Mouse (Mus musculus) CH12.LX (cell line): ENCODE measurements around the gene Apobec4. TPM values are rescaled to one million over a fixed set of nuclear protein-coding genes. Genes with fewer than 3 reads are reported as not detected.
A peak's percentile ranks its signal among the peaks of the same experiment; 100 is the strongest.
"Not testable (repeated sequence)": the region's sequence is repeated elsewhere in the genome, so short reads cannot be mapped to it uniquely, and the experiment has no call there.

ENCODE experiments used
- DNase-seq: peaks from one replicate; pipeline ENCODE4 v3.0.0-alpha.2; 2013; ENCODE audit errors: extremely low read depth
- H3K27ac ChIP-seq: 2 replicates; pipeline ENCODE4 v1.5.1; 2012; ENCODE audit warnings: low read depth, mild to moderate bottlenecking, control low read depth, moderate library complexity; ENCODE audit not compliant: insufficient read depth
- H3K27me3 ChIP-seq: replicated peaks from 2 replicates; pipeline ENCODE3; 2012; ENCODE audit warnings: inconsistent platforms
- H3K36me3 ChIP-seq, 2 experiments: replicated peaks in 1 of 2; 2 replicates each; pipeline versions ENCODE3 to v1.6.1; 2012; ENCODE audit warnings: inconsistent platforms in 1 of 2, low read length in 1 of 2, mild to moderate bottlenecking in 1 of 2, mixed read lengths in 1 of 2, moderate library complexity in 1 of 2; ENCODE audit not compliant: control insufficient read depth in 1 of 2, insufficient read depth in 1 of 2
- H3K4me1 ChIP-seq, 2 experiments: 2 replicates each; pipeline ENCODE4 v1.6.1; 2012; ENCODE audit warnings: inconsistent platforms in 1 of 2, moderate library complexity in 1 of 2; ENCODE audit not compliant: insufficient read depth in 2 of 2, control insufficient read depth in 1 of 2
- H3K4me2 ChIP-seq: 2 replicates; pipeline ENCODE4 v1.6.1; 2012; ENCODE audit warnings: low read depth, mild to moderate bottlenecking, control low read depth; ENCODE audit not compliant: poor library complexity, insufficient read depth, severe bottlenecking
- H3K4me3 ChIP-seq, 3 experiments: fragments of 150-350 bp in 1 of 3; sonication (generic) in 1 of 3; replicated peaks in 1 of 3; 2 replicates each; pipeline versions ENCODE3 to v1.5.1; 2011 to 2012; ENCODE audit warnings: low read depth in 2 of 3, low read length in 2 of 3, mild to moderate bottlenecking in 2 of 3, moderate library complexity in 2 of 3, control low read depth in 1 of 3, improper control_type of control experiment in 1 of 3, inconsistent platforms in 1 of 3, mixed read lengths in 1 of 3; ENCODE audit not compliant: poor library complexity in 1 of 3
- H3K79me2 ChIP-seq: replicated peaks from 2 replicates; pipeline ENCODE4 v1.6.1; 2012; ENCODE audit warnings: mild to moderate bottlenecking, moderate library complexity; ENCODE audit not compliant: control insufficient read depth, poor library complexity, insufficient read depth, severe bottlenecking; ENCODE audit errors: extremely low read depth
- H3K9ac ChIP-seq: 2 replicates; pipeline ENCODE4 v1.6.1; 2012; ENCODE audit warnings: low read depth, mild to moderate bottlenecking, control low read depth, moderate library complexity; ENCODE audit not compliant: insufficient read depth
- H3K9me3 ChIP-seq: replicated peaks from 2 replicates; pipeline ENCODE3; 2012; ENCODE audit warnings: low read length, inconsistent platforms, mixed read lengths
- BHLHE40 ChIP-seq: IDR thresholded peaks from 2 replicates; pipeline ENCODE4 v1.6.1; 2011; ENCODE audit warnings: mild to moderate bottlenecking, low read depth, low read length, improper control_type of control experiment
- CHD2 ChIP-seq: IDR thresholded peaks from 2 replicates; pipeline ENCODE4 v1.6.1; 2011; ENCODE audit warnings: low read length, improper control_type of control experiment
- EP300 ChIP-seq: IDR thresholded peaks from 2 replicates; pipeline ENCODE4 v1.6.1; 2011; ENCODE audit warnings: low read length, improper control_type of control experiment
- ETS1 ChIP-seq: conservative IDR thresholded peaks from 2 replicates; pipeline ENCODE4 v1.6.1; 2012; ENCODE audit warnings: low read depth, mild to moderate bottlenecking, inconsistent platforms, low read length, improper control_type of control experiment, moderate library complexity
- HCFC1 ChIP-seq: IDR thresholded peaks from 2 replicates; pipeline ENCODE4 v1.6.1; 2012; ENCODE audit warnings: low read depth, mild to moderate bottlenecking, inconsistent platforms, low read length, improper control_type of control experiment
- JUN ChIP-seq: IDR thresholded peaks from 2 replicates; pipeline ENCODE4 v1.6.1; 2011; ENCODE audit warnings: low read depth, mild to moderate bottlenecking, low read length, improper control_type of control experiment, moderate library complexity; ENCODE audit not compliant: insufficient read depth
- JUND ChIP-seq: conservative IDR thresholded peaks from 2 replicates; pipeline ENCODE4 v1.6.1; 2011; ENCODE audit warnings: low read depth, low read length, improper control_type of control experiment
- KAT2A ChIP-seq: IDR thresholded peaks from 2 replicates; pipeline ENCODE4 v1.6.1; 2012; ENCODE audit warnings: low read length, improper control_type of control experiment, inconsistent platforms; ENCODE audit not compliant: insufficient replicate concordance
- MAX ChIP-seq: IDR thresholded peaks from 2 replicates; pipeline ENCODE4 v1.6.1; 2011; ENCODE audit warnings: low read length, improper control_type of control experiment
- MAZ ChIP-seq: IDR thresholded peaks from 2 replicates; pipeline ENCODE4 v1.6.1; 2012; ENCODE audit warnings: low read depth, mild to moderate bottlenecking, inconsistent platforms, low read length, improper control_type of control experiment, moderate library complexity
- MXI1 ChIP-seq: IDR thresholded peaks from 2 replicates; pipeline ENCODE4 v1.6.1; 2011; ENCODE audit warnings: mild to moderate bottlenecking, low read depth, low read length, improper control_type of control experiment
- MYC ChIP-seq: IDR thresholded peaks from 2 replicates; pipeline ENCODE4 v1.6.1; 2011; ENCODE audit warnings: low read depth, mild to moderate bottlenecking, improper control_type of control experiment, low read length
- NELFE ChIP-seq: IDR thresholded peaks from 2 replicates; pipeline ENCODE4 v1.6.1; 2011; ENCODE audit warnings: low read depth, low read length, improper control_type of control experiment
- PAX5 ChIP-seq: IDR thresholded peaks from 2 replicates; pipeline ENCODE4 v1.6.1; 2012; ENCODE audit warnings: low read length, inconsistent platforms, mixed read lengths
- POLR2AphosphoS2 ChIP-seq: IDR thresholded peaks from 2 replicates; pipeline ENCODE4 v1.6.1; 2011; ENCODE audit warnings: low read depth, low read length, improper control_type of control experiment
- RAD21 ChIP-seq: IDR thresholded peaks from 2 replicates; pipeline ENCODE4 v1.6.1; 2011; ENCODE audit warnings: low read depth, mild to moderate bottlenecking, low read length, improper control_type of control experiment, moderate library complexity
- RCOR1 ChIP-seq: conservative IDR thresholded peaks from 2 replicates; pipeline ENCODE4 v1.6.1; 2012; ENCODE audit warnings: low read depth, mild to moderate bottlenecking, inconsistent platforms, low read length, improper control_type of control experiment
- SIN3A ChIP-seq: IDR thresholded peaks from 2 replicates; pipeline ENCODE4 v1.6.1; 2012; ENCODE audit warnings: low read length, improper control_type of control experiment, inconsistent platforms
- SMC3 ChIP-seq: IDR thresholded peaks from 2 replicates; pipeline ENCODE4 v1.6.1; 2011; ENCODE audit warnings: low read depth, low read length, improper control_type of control experiment
- TBP ChIP-seq: conservative IDR thresholded peaks from 2 replicates; pipeline ENCODE4 v1.6.1; 2011; ENCODE audit warnings: low read depth, low read length, improper control_type of control experiment
- TCF12 ChIP-seq: IDR thresholded peaks from 2 replicates; pipeline ENCODE4 v1.6.1; 2014; ENCODE audit warnings: low read depth, mild to moderate bottlenecking, inconsistent platforms, low read length, improper control_type of control experiment
- USF2 ChIP-seq: conservative IDR thresholded peaks from 2 replicates; pipeline ENCODE4 v1.6.1; 2011; ENCODE audit warnings: low read depth, low read length, improper control_type of control experiment
- ZKSCAN1 ChIP-seq: IDR thresholded peaks from 2 replicates; pipeline ENCODE4 v1.6.1; 2012; ENCODE audit warnings: low read depth, inconsistent platforms, low read length, improper control_type of control experiment, borderline replicate concordance
- ZMIZ1 ChIP-seq: IDR thresholded peaks from 2 replicates; pipeline ENCODE4 v1.6.1; 2012; ENCODE audit warnings: low read depth, mild to moderate bottlenecking, inconsistent platforms, low read length, improper control_type of control experiment
- ZNF384 ChIP-seq: IDR thresholded peaks from 2 replicates; pipeline ENCODE4 v1.6.1; 2012; ENCODE audit warnings: low read depth, low read length, improper control_type of control experiment, inconsistent platforms
- dilution Hi-C: fragments of 300-500 bp; cut with MboI; formaldehyde crosslinking; loops from 2 replicates; pipeline ENCODE4 v1.14.3; 2020; ENCODE audit warnings: low sequenced_read_pairs; ENCODE audit not compliant: extremely low pct_unique_long_range_greater_than_20kb, extremely low pct_ligation_motif_present
- in situ Hi-C: fragments of 300-500 bp; cut with MboI; formaldehyde crosslinking; loops from 3 replicates; pipeline ENCODE4 v1.14.3; 2019; ENCODE audit warnings: low sequenced_read_pairs, low pct_ligation_motif_present, low pct_unique_long_range_greater_than_20kb, mixed read lengths
- polyA plus RNA-seq: library from polyadenylated mRNA; unstranded; fragments of >175 nt; gene quantifications from 2 replicates; pipeline ENCODE4 v1.2.1, GENCODE M21; 2012; ENCODE audit warnings: low read depth; ENCODE audit not compliant: insufficient read length
- total RNA-seq, 2 experiments: library from RNA; depleted of rRNA; stranded (reverse); fragments of 300-350 nt in 1 of 2; fragments of >200 nt in 1 of 2; gene quantifications; 2 replicates each; pipeline ENCODE4 v1.2.3; 2012 to 2014

Apobec4 gene
- total and polyA plus RNA-seq, 3 experiments = not detected

DNA sequence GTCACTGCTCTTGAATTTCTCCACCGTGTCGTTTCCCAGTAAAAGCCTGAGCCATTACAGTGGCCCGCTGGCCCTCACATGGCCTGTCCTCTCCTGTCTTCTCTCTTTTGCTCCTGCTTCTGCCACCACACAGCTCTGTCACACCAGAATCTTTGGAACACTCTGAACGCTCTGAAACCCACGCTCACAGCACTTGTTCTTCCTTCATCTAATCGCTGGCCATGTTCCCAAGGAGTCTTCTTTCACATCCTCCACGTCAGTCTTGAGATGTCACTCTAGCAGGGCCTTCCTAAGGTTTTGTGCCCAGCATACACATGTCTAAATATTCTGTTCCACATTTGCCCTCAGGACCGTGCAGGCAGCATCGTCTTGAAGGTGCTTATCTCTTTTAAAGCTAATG lies 20.7 kb downstream of the Apobec4 start:
- H3K79me2 ChIP-seq = peaks cover 14% of the 10 kb centered on the region
- no peak overlapping the region for H3K9ac ChIP-seq
- H3K4me3 ChIP-seq = no peak overlapping the region
- no peak overlapping the region for H3K4me2 ChIP-seq
- in situ Hi-C loops = no loop called here
- peaks cover 48 to 67% of the 10 kb centered on the region in 2 experiments for H3K36me3 ChIP-seq
- TF ChIP-seq KAT2A (no peak), MAZ (no peak), TBP (no peak)
- TF ChIP-seq, all 38 proteins: peak for 0
- no peak for DNase-seq
- Histone ChIP-seq H3K4me1 (peaks cover 4 to 9% of the 10 kb centered on the region in 2 experiments; a peak in 3 of 4 replicates), H3K27me3 (no peaks in the 10 kb centered on the region), H3K27ac (no peak overlapping the region), H3K9me3 (no peaks in the 10 kb centered on the region)
- dilution Hi-C loops = no loop called here

DNA sequence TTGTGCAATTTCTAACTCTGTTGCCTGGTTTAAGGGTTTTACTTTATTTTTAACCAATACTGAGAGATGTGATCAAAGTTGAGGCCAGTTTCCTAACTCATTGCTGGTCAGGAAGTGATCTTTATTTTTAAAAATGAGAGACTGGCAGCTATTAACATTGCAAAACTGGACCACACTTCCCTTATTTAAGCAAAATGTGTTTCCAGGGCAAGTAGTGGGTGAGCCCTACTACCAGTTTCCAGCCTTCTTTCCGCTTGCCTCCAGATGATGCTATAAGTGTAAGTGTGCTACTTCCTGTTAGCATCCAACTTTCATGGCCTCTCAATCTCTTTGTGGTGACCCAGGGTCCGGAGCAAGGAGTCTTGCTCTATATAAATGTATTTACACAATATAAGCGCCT lies 24.2 kb downstream of the Apobec4 start:
- H3K79me2 ChIP-seq, H3K27ac ChIP-seq, DNase-seq, H3K27me3 ChIP-seq, in situ Hi-C loops, H3K4me1 ChIP-seq, H3K9me3 ChIP-seq, H3K4me2 ChIP-seq, H3K4me3 ChIP-seq, H3K9ac ChIP-seq, dilution Hi-C loops: not testable (repeated sequence)
- peaks cover 53 to 64% of the 10 kb centered on the region in 2 experiments for H3K36me3 ChIP-seq

DNA sequence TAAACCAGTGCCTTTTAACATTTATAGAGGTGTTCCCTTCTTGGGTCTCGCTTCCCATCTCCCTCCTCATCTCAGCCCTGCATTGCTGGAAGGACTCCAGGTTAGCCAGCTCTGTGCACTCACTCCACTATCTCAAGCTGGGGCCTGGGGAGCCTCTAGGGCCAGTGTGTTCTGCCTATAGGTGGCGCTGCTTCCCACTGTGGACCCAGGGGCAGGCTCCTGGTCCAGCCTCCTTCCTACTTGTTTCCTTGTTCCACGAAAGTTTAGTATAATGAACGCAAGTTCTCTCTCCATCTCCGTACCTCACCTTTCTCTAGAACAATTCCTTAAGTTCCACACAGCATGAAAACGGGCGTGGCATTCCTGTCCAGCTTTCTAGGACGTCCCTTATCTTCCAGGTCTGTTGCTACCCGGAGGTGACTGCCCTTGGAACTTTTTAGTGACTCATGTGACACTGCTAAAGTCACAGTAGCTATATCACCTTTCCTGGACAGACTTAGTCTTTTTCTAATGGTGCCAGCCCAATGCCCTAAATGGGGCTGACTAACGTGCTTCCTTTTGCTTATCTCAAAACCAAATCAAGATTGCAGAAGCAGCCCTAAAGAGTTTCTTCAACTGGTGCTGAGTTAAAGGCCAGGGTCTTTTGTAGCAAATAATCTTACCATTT lies 28.9 kb downstream of the Apobec4 start:
- DNase-seq = peak; percentile 69
- Histone ChIP-seq H3K27me3 (no peaks in the 10 kb centered on the region), H3K4me3 (peak overlapping the region in 1 of 3 experiments; percentile 19), H3K27ac (no peak overlapping the region), H3K4me2 (peak overlapping the region; percentile 47), H3K9ac (peak overlapping the region; percentile 36; the same call in 1 of the 2 replicates), H3K36me3 (peaks cover 20% of the 10 kb centered on the region in 2 experiments), H3K4me1 (no peaks in the 10 kb centered on the region), H3K9me3 (no peaks in the 10 kb centered on the region), H3K79me2 (no peaks in the 10 kb centered on the region)
- in situ Hi-C loops (loop anchor here (25.0 kb wide), 1 partner anchor 608 kb away; no protein-coding TSS in a partner anchor), dilution Hi-C loops (no loop called here)
- TF ChIP-seq PAX5 = no peak
- no peak for TF ChIP-seq ETS1
- no peak for TF ChIP-seq NELFE
- TF ChIP-seq CHD2 = no peak
- no peak for TF ChIP-seq HCFC1
- TF ChIP-seq MAZ = no peak
- no peak for TF ChIP-seq USF2
- TF ChIP-seq JUND = no peak
- TF ChIP-seq RCOR1 = no peak
- no peak for TF ChIP-seq MXI1
- no peak for TF ChIP-seq ZKSCAN1
- TF ChIP-seq MAX = no peak
- TF ChIP-seq SMC3 = peak; percentile 81
- no peak for TF ChIP-seq ZNF384
- TF ChIP-seq RAD21 = peak; percentile 84
- TF ChIP-seq ZMIZ1 = no peak
- 0 out of 2 replicates have a peak, but pooled peaks have one; percentile 10 for TF ChIP-seq BHLHE40
- TF ChIP-seq KAT2A = no peak
- TF ChIP-seq EP300 = no peak
- no peak for TF ChIP-seq MYC
- TF ChIP-seq JUN = no peak
- TF ChIP-seq TCF12 = 0 out of 2 replicates have a peak, but pooled peaks have one; percentile 36
- TF ChIP-seq POLR2AphosphoS2 = no peak
- TF ChIP-seq SIN3A = 0 out of 2 replicates have a peak, but pooled peaks have one; percentile 36
